Mouse (Mus musculus) MEL (cell line): ENCODE results near the gene Glod4. TPM values are rescaled to one million over a fixed set of nuclear protein-coding genes. Genes with fewer than 3 reads are reported as not detected.
A peak's percentile ranks its signal among the peaks of the same experiment; 100 is the strongest.

ENCODE experiments used
- DNase-seq: peaks from one replicate; pipeline ENCODE4 v3.0.0; 2011; ENCODE audit warnings: low read depth, low spot score
- H3K27ac ChIP-seq: 2 replicates; pipeline ENCODE4 v1.5.1; 2012; ENCODE audit warnings: low read depth, mild to moderate bottlenecking, control low read depth, low read length, moderate library complexity; ENCODE audit not compliant: control insufficient read depth
- H3K27me3 ChIP-seq, 2 experiments: fragments of 150-350 bp in 1 of 2; sonication (generic) in 1 of 2; 2 replicates each; pipeline ENCODE4 v1.6.1; 2012; ENCODE audit warnings: low read length in 2 of 2, mild to moderate bottlenecking in 2 of 2, improper control_type of control experiment in 1 of 2, moderate library complexity in 1 of 2; ENCODE audit not compliant: insufficient read depth in 2 of 2, control insufficient read depth in 1 of 2
- H3K36me3 ChIP-seq, 2 experiments: 2 replicates each; pipeline ENCODE4 v1.6.1; 2012 to 2014; ENCODE audit warnings: low read length in 2 of 2, improper control_type of control experiment in 1 of 2, inconsistent platforms in 1 of 2, mild to moderate bottlenecking in 1 of 2; ENCODE audit not compliant: insufficient read depth in 2 of 2, control insufficient read depth in 1 of 2
- H3K4me1 ChIP-seq, 2 experiments: fragments of 150-350 bp in 1 of 2; sonication (generic) in 1 of 2; 2 replicates each; pipeline ENCODE4 v1.6.1; 2012; ENCODE audit warnings: low read length in 2 of 2, improper control_type of control experiment in 1 of 2, mild to moderate bottlenecking in 1 of 2; ENCODE audit not compliant: insufficient read depth in 2 of 2, control insufficient read depth in 1 of 2
- H3K4me3 ChIP-seq, 2 experiments: fragments of 150-350 bp in 1 of 2; sonication (generic) in 1 of 2; 2 replicates each; pipeline ENCODE4 v1.5.1; 2012; ENCODE audit warnings: low read depth in 2 of 2, low read length in 2 of 2, mild to moderate bottlenecking in 2 of 2, moderate library complexity in 2 of 2, control low read depth in 1 of 2, improper control_type of control experiment in 1 of 2; ENCODE audit not compliant: control insufficient read depth in 1 of 2, insufficient read depth in 1 of 2
- H3K79me2 ChIP-seq: 2 replicates; pipeline ENCODE4 v1.6.1; 2012; ENCODE audit warnings: mild to moderate bottlenecking, low read length, moderate library complexity; ENCODE audit not compliant: control insufficient read depth, poor library complexity, insufficient read depth
- H3K9ac ChIP-seq: 2 replicates; pipeline ENCODE4 v1.6.1; 2012; ENCODE audit warnings: low read depth, mild to moderate bottlenecking, control low read depth, low read length, moderate library complexity; ENCODE audit not compliant: control insufficient read depth, poor library complexity, severe bottlenecking
- H3K9me3 ChIP-seq: fragments of 150-350 bp; sonication (generic); replicated peaks from 2 replicates; pipeline ENCODE4 v1.6.1; 2012; ENCODE audit warnings: mild to moderate bottlenecking, low read length, improper control_type of control experiment, moderate library complexity; ENCODE audit not compliant: insufficient read depth
- BHLHE40 ChIP-seq: IDR thresholded peaks from 2 replicates; pipeline ENCODE4 v1.6.1; 2012; ENCODE audit warnings: low read depth, mild to moderate bottlenecking, inconsistent platforms, low read length, improper control_type of control experiment, borderline replicate concordance
- CHD1 ChIP-seq: IDR thresholded peaks from 2 replicates; pipeline ENCODE4 v1.6.1; 2012; ENCODE audit warnings: low read depth, mild to moderate bottlenecking, inconsistent platforms, low read length, improper control_type of control experiment
- CHD2 ChIP-seq: IDR thresholded peaks from 2 replicates; pipeline ENCODE4 v1.6.1; 2011; ENCODE audit warnings: low read length, improper control_type of control experiment
- CTCF ChIP-seq, 3 experiments: IDR thresholded peaks in 2 of 3; conservative IDR thresholded peaks in 1 of 3; 2 replicates each; pipeline ENCODE4 v1.5.1; 2011 to 2012; ENCODE audit warnings: low read length in 3 of 3, low read depth in 2 of 3, mild to moderate bottlenecking in 2 of 3, improper control_type of control experiment in 1 of 3, inconsistent platforms in 1 of 3, mixed read lengths in 1 of 3, moderate library complexity in 1 of 3; ENCODE audit not compliant: control insufficient read depth in 1 of 3, insufficient read depth in 1 of 3, poor library complexity in 1 of 3, severe bottlenecking in 1 of 3
- E2F4 ChIP-seq: IDR thresholded peaks from 2 replicates; pipeline ENCODE4 v1.6.1; 2011; ENCODE audit warnings: low read depth, low read length, improper control_type of control experiment, borderline replicate concordance
- ELF1 ChIP-seq: IDR thresholded peaks from 2 replicates; pipeline ENCODE4 v1.6.1; 2014; ENCODE audit warnings: low read depth, mild to moderate bottlenecking, inconsistent platforms, low read length, improper control_type of control experiment, moderate library complexity
- ETS1 ChIP-seq: IDR thresholded peaks from 2 replicates; pipeline ENCODE4 v1.6.1; 2012; ENCODE audit warnings: low read depth, mild to moderate bottlenecking, inconsistent platforms, low read length, improper control_type of control experiment, moderate library complexity
- GABPA ChIP-seq: IDR thresholded peaks from 2 replicates; pipeline ENCODE4 v1.6.1; 2012; ENCODE audit warnings: low read depth, mild to moderate bottlenecking, inconsistent platforms, low read length, improper control_type of control experiment, moderate library complexity
- GATA1 ChIP-seq: IDR thresholded peaks from 2 replicates; pipeline ENCODE4 v1.6.1; 2011; ENCODE audit warnings: low read depth, low read length, improper control_type of control experiment
- HCFC1 ChIP-seq: IDR thresholded peaks from 2 replicates; pipeline ENCODE4 v1.6.1; 2012; ENCODE audit warnings: low read depth, mild to moderate bottlenecking, inconsistent platforms, low read length, improper control_type of control experiment, moderate library complexity
- JUND ChIP-seq: IDR thresholded peaks from 2 replicates; pipeline ENCODE4 v1.6.1; 2011; ENCODE audit warnings: low read depth, mild to moderate bottlenecking, improper control_type of control experiment, low read length
- KAT2A ChIP-seq: conservative IDR thresholded peaks from 2 replicates; pipeline ENCODE4 v1.6.1; 2012; ENCODE audit warnings: low read depth, low read length, improper control_type of control experiment, inconsistent platforms
- MAFK ChIP-seq: IDR thresholded peaks from 2 replicates; pipeline ENCODE4 v1.6.1; 2011; ENCODE audit warnings: low read depth, mild to moderate bottlenecking, low read length, improper control_type of control experiment, borderline replicate concordance
- MAX ChIP-seq: IDR thresholded peaks from 2 replicates; pipeline ENCODE4 v1.6.1; 2011; ENCODE audit warnings: low read length, improper control_type of control experiment
- MAZ ChIP-seq: IDR thresholded peaks from 2 replicates; pipeline ENCODE4 v1.6.1; 2012; ENCODE audit warnings: low read depth, mild to moderate bottlenecking, inconsistent platforms, low read length, improper control_type of control experiment
- MEF2A ChIP-seq: IDR thresholded peaks from 2 replicates; pipeline ENCODE4 v1.6.1; 2014; ENCODE audit warnings: low read depth, mild to moderate bottlenecking, inconsistent platforms, low read length, improper control_type of control experiment; ENCODE audit not compliant: poor library complexity, insufficient replicate concordance, severe bottlenecking; ENCODE audit errors: extremely low read depth
- MXI1 ChIP-seq: IDR thresholded peaks from 2 replicates; pipeline ENCODE4 v1.6.1; 2011; ENCODE audit warnings: mild to moderate bottlenecking, low read depth, low read length, improper control_type of control experiment
- MYB ChIP-seq: IDR thresholded peaks from 2 replicates; pipeline ENCODE4 v1.6.1; 2011; ENCODE audit warnings: mild to moderate bottlenecking, low read depth, low read length, improper control_type of control experiment
- NELFE ChIP-seq: IDR thresholded peaks from 2 replicates; pipeline ENCODE4 v1.6.1; 2011; ENCODE audit warnings: low read depth, low read length, improper control_type of control experiment
- POLR2A ChIP-seq, 2 experiments: IDR thresholded peaks; 2 replicates each; pipeline ENCODE4 v1.6.1; 2011 to 2012; ENCODE audit warnings: low read length in 2 of 2, mild to moderate bottlenecking in 2 of 2, control low read depth in 1 of 2, improper control_type of control experiment in 1 of 2, low read depth in 1 of 2, moderate library complexity in 1 of 2; ENCODE audit not compliant: control insufficient read depth in 1 of 2, insufficient read depth in 1 of 2, poor library complexity in 1 of 2
- POLR2AphosphoS2 ChIP-seq: IDR thresholded peaks from 2 replicates; pipeline ENCODE4 v1.6.1; 2011; ENCODE audit warnings: low read length, improper control_type of control experiment
- POLR2AphosphoS5 ChIP-seq: IDR thresholded peaks from 2 replicates; pipeline ENCODE4 v1.6.1; 2012; ENCODE audit warnings: low read depth, borderline replicate concordance, mild to moderate bottlenecking, inconsistent platforms, low read length, moderate library complexity, mixed read lengths
- RAD21 ChIP-seq: IDR thresholded peaks from 2 replicates; pipeline ENCODE4 v1.6.1; 2011; ENCODE audit warnings: mild to moderate bottlenecking, low read depth, low read length, improper control_type of control experiment
- RCOR1 ChIP-seq: IDR thresholded peaks from 2 replicates; pipeline ENCODE4 v1.6.1; 2012; ENCODE audit warnings: low read depth, mild to moderate bottlenecking, inconsistent platforms, low read length, improper control_type of control experiment
- TAL1 ChIP-seq: IDR thresholded peaks from 2 replicates; pipeline ENCODE4 v1.6.1; 2012; ENCODE audit warnings: mild to moderate bottlenecking, inconsistent platforms, low read length, moderate library complexity, mixed read lengths
- TBP ChIP-seq: IDR thresholded peaks from 2 replicates; pipeline ENCODE4 v1.8.0; 2011; ENCODE audit warnings: low read depth, low read length, improper control_type of control experiment
- TCF12 ChIP-seq: IDR thresholded peaks from 2 replicates; pipeline ENCODE4 v1.6.1; 2014; ENCODE audit warnings: low read depth, mild to moderate bottlenecking, inconsistent platforms, low read length, improper control_type of control experiment, moderate library complexity
- UBTF ChIP-seq: IDR thresholded peaks from 2 replicates; pipeline ENCODE4 v1.6.1; 2012; ENCODE audit warnings: low read depth, mild to moderate bottlenecking, inconsistent platforms, low read length, improper control_type of control experiment, moderate library complexity, borderline replicate concordance; ENCODE audit not compliant: insufficient read depth
- USF2 ChIP-seq, 2 experiments: IDR thresholded peaks; 2 replicates each; pipeline ENCODE4 v1.6.1; 2011 to 2012; ENCODE audit warnings: improper control_type of control experiment in 2 of 2, low read length in 2 of 2, borderline replicate concordance in 1 of 2, inconsistent platforms in 1 of 2, low read depth in 1 of 2, mild to moderate bottlenecking in 1 of 2; ENCODE audit not compliant: insufficient read depth in 1 of 2
- ZC3H11A ChIP-seq: IDR thresholded peaks from 2 replicates; pipeline ENCODE4 v1.6.1; 2012; ENCODE audit warnings: low read depth, mild to moderate bottlenecking, inconsistent platforms, low read length, improper control_type of control experiment
- ZKSCAN1 ChIP-seq: IDR thresholded peaks from 2 replicates; pipeline ENCODE4 v1.6.1; 2012; ENCODE audit warnings: low read depth, mild to moderate bottlenecking, inconsistent platforms, low read length, improper control_type of control experiment, moderate library complexity
- ZMIZ1 ChIP-seq: IDR thresholded peaks from 2 replicates; pipeline ENCODE4 v1.6.1; 2012; ENCODE audit warnings: low read depth, mild to moderate bottlenecking, inconsistent platforms, low read length, improper control_type of control experiment, moderate library complexity
- ZNF384 ChIP-seq: IDR thresholded peaks from 2 replicates; pipeline ENCODE4 v1.6.1; 2012; ENCODE audit warnings: low read depth, mild to moderate bottlenecking, inconsistent platforms, low read length, improper control_type of control experiment
- polyA plus RNA-seq, 2 experiments: library from polyadenylated mRNA; stranded (reverse) in 1 of 2; unstranded in 1 of 2; fragments of >175 nt in 1 of 2; fragments of >200 nt in 1 of 2; gene quantifications; 2 replicates each; pipeline versions ENCODE4 v1.2.1 to v1.2.4; 2012; ENCODE audit warnings: low replicate concordance in 2 of 2, low read depth in 1 of 2; ENCODE audit not compliant: insufficient read length in 2 of 2, insufficient read depth in 1 of 2, missing spikeins in 1 of 2
- total RNA-seq: library from RNA; depleted of rRNA; stranded (reverse); fragments of 300-350 nt; gene quantifications from 2 replicates; pipeline ENCODE4 v1.2.3, GENCODE M21; 2012

Gene Glod4
- total and polyA plus RNA-seq, 3 experiments, result 63.9 to 139 TPM; not detected in 1

DNA sequence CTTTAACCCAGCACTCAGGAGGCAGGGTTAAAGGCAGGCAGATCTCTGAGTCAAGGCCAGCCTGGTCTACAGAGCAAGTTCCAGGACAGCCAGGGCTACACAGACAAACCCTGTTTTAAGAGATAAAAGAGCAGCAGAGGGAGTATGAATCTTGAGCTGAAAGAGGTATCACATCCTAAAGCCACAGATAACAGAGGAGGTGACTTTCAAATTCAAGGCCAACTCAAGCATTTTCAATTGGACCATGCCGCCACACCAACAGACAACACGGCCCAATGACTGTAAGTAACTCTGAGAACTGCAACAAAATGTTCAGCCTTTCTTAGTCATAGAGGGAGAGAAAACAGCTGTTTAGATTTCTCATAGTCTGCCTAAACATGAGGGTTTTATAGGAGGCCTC is 89.3 kb downstream of the Glod4 start (continued):
- TF ChIP-seq UBTF (no peak), MAFK (no peak), CHD2 (no peak), HCFC1 (no peak), ZC3H11A (no peak), USF2 (IDR thresholded peaks at IDR 0.05; ENCODE audit: borderline replicate concordance in 1 of 2, insufficient read depth in 1 of 2, low read depth in 1 of 2, low read length in 2 of 2) (no peak)

DNA sequence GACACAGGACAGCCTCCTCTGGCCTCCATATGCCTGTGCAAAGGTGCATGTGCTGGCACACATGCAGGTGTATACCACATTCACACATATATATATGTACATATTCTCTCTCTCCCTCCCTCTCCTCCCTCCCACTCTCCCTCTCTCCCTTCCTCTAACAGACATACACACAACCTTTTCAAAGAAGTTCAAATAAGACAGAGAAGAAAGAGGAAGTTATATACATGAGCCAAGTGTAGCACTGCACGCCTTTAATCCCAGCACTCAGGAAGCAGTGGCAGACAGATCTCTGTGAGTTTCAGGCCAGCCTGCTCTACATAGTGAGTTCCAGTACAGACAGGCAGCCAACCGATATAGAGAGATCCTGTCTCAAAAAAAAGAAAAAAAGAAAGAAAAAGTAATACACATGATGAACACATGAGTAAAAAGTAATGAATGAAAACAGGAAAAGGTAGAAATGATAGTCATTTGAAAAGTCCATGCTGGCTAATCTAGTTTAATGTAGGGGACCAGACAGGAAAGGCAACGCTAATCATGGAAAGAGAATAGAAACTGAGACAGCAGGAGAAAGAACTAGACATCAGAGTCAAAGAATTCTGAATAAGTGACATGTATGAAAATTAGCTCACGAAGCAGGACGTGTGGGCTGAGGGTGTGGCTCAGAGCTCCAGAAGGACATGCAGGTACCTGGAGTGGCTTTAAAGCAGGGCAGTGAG is 90.1 kb downstream of the Glod4 start:
- no peaks in the 10 kb centered on the region for H3K9me3 ChIP-seq
- TF ChIP-seq USF2 (IDR thresholded peaks at IDR 0.05; ENCODE audit: borderline replicate concordance in 1 of 2, insufficient read depth in 1 of 2, low read depth in 1 of 2, low read length in 2 of 2), result no peak
- TF ChIP-seq NELFE, result no peak
- no peak for TF ChIP-seq JUND
- TF ChIP-seq ZNF384, result peak; percentile 40; the same call in 1 of the 2 replicates
- TF ChIP-seq KAT2A, result no peak
- peak; percentile 57 for TF ChIP-seq ELF1
- no peak for TF ChIP-seq RAD21
- TF ChIP-seq MXI1, result peak; percentile 56; the same call in 1 of the 2 replicates
- no peak for TF ChIP-seq CHD2
- no peak for TF ChIP-seq TCF12
- TF ChIP-seq POLR2AphosphoS2, result no peak
- TF ChIP-seq MAX, result peak; percentile 44
- no peak for TF ChIP-seq ZKSCAN1
- TF ChIP-seq POLR2A (IDR thresholded peaks at IDR 0.05; ENCODE audit: control insufficient read depth in 1 of 2, insufficient read depth in 1 of 2, low read depth in 1 of 2, low read length in 2 of 2, poor library complexity in 1 of 2), result no peak
- peak; percentile 49; the same call in 1 of the 2 replicates for TF ChIP-seq CHD1
- no peak for TF ChIP-seq MYB
- no peak for TF ChIP-seq MEF2A
- TF ChIP-seq TBP, result peak; percentile 98
- TF ChIP-seq GATA1, result no peak
- TF ChIP-seq TAL1, result no peak
- no peak for TF ChIP-seq ZMIZ1
- TF ChIP-seq BHLHE40, result no peak; the same call in 1 of the 2 replicates
- no peak for TF ChIP-seq E2F4
- TF ChIP-seq MAZ, result peak; percentile 66; the same call in 1 of the 2 replicates
- no peak for TF ChIP-seq GABPA
- TF ChIP-seq CTCF (IDR thresholded peaks at IDR 0.05 in 2 of 3, conservative IDR thresholded peaks at IDR 0.05 in 1 of 3; ENCODE audit: control insufficient read depth in 1 of 3, insufficient read depth in 1 of 3, low read depth in 2 of 3, low read length in 3 of 3, poor library complexity in 1 of 3, severe bottlenecking in 1 of 3), result no peak
- TF ChIP-seq MAFK, result no peak
- TF ChIP-seq ETS1, result 0 out of 2 replicates have a peak, but pooled peaks have one; percentile 45
- peak; percentile 99 for TF ChIP-seq UBTF
- TF ChIP-seq POLR2AphosphoS5, result no peak
- peak; percentile 73 for TF ChIP-seq RCOR1

More for the DNA sequence above, 90.1 kb downstream of the Glod4 start:
- peak overlapping the region; percentile 54 for H3K27ac ChIP-seq
- no peaks in the 10 kb centered on the region for H3K27me3 ChIP-seq
- H3K9ac ChIP-seq, result no peak overlapping the region
- H3K79me2 ChIP-seq, result no peaks in the 10 kb centered on the region
- peaks cover 8 to 10% of the 10 kb centered on the region in 2 experiments for H3K4me1 ChIP-seq
- H3K36me3 ChIP-seq, result peaks cover 0 to 20% of the 10 kb centered on the region in 2 experiments; a peak in 2 of 4 replicates
- peak; percentile 89 for DNase-seq
- H3K4me3 ChIP-seq, result no peak overlapping the region
